In genomic region chr19:10352218-10352617, GRCm38 (mm10) we compare ENCODE assay signal across 17 mouse cellular contexts. TPM values are rescaled to one million over a fixed set of nuclear protein-coding genes. Genes with fewer than 3 reads are reported as not detected.
"Had no signal": no experiment of that assay in that cellular context is flagged by ENCODE, and none has a peak within 500 bp of the region (broad histone marks: within the 10 kb centered on the region; RNA-seq: fewer than 3 reads in every experiment).

No protein-coding gene starts in this region.

- H3K4me3 ChIP-seq: neural tube, embryonic 12.5 days; neural tube, embryonic 13.5 days; neural tube, embryonic 15.5 days; stomach, embryonic 15.5 days had no signal

- H3K9me3 ChIP-seq: neural tube, embryonic 12.5 days; neural tube, embryonic 13.5 days; neural tube, embryonic 15.5 days; stomach, embryonic 15.5 days had no signal

- H3K27ac ChIP-seq: neural tube, embryonic 12.5 days; neural tube, embryonic 13.5 days; neural tube, embryonic 15.5 days; stomach, embryonic 15.5 days; stomach, postnatal 0 days had no signal

- H3K9ac ChIP-seq: neural tube, embryonic 12.5 days; neural tube, embryonic 13.5 days; neural tube, embryonic 15.5 days; stomach, embryonic 15.5 days had no signal

- H3K4me2 ChIP-seq: neural tube, embryonic 12.5 days; neural tube, embryonic 13.5 days; neural tube, embryonic 15.5 days; stomach, embryonic 15.5 days had no signal

- DNase-seq: retina, postnatal 1 day; right cerebral cortex, adult 18-20 months; right cerebral cortex, postnatal 14 days; right cerebral cortex, postnatal 25 days; right cerebral cortex, postnatal 4 days; spleen, adult 18-20 months; thymus, adult 18-20 months; thymus, adult 2 months; thymus, postnatal 14 days; thymus, postnatal 25 days; thymus, postnatal 36 days had no signal

- H3K36me3 ChIP-seq: neural tube, embryonic 12.5 days; neural tube, embryonic 13.5 days; neural tube, embryonic 15.5 days; stomach, embryonic 15.5 days had no signal

- H3K27me3 ChIP-seq: neural tube, embryonic 12.5 days; neural tube, embryonic 13.5 days; neural tube, embryonic 15.5 days; stomach, embryonic 15.5 days had no signal

- H3K4me1 ChIP-seq: stomach, embryonic 15.5 days had no signal

RNA-seq across cellular contexts. Expression of gene Syt7, which starts 36.7 kb away (rescaled TPM):
- total RNA-seq: neutrophil, adult 5-6 weeks had no signal

RNA-seq across cellular contexts. Expression of gene Dagla, which starts 47.5 kb away (rescaled TPM):
- total RNA-seq: neutrophil, adult 5-6 weeks had no signal
